Mouse (Mus musculus) adrenal gland, adult 2 months (tissue): ENCODE data around the gene Baz1b. TPM values are rescaled to one million over a fixed set of nuclear protein-coding genes. Genes with fewer than 3 reads are reported as not detected.
A peak's percentile ranks its signal among the peaks of the same experiment; 100 is the strongest.

ENCODE experiments used
- DNase-seq: peaks from one replicate; pipeline ENCODE4 v3.0.0; 2021
- microRNA-seq, 2 experiments: library from miRNA; unstranded; fragments of <30 nt; microRNA quantifications; one replicate each; pipeline ENCODE4 v1.2.0; 2021
- polyA plus RNA-seq: library from polyadenylated mRNA; depleted of rRNA; stranded (reverse); fragments of >200 nt; gene quantifications from 2 replicates; pipeline ENCODE4 v1.2.3, GENCODE M21; 2012; rRNA removed
- total RNA-seq, 2 experiments: library from RNA; stranded (reverse); gene quantifications; 2 replicates each; pipeline ENCODE4 v1.2.3; 2021

The Baz1b gene
- total and polyA plus RNA-seq, 3 experiments = 30.8 to 78.3 (median 70.8) TPM

DNA sequence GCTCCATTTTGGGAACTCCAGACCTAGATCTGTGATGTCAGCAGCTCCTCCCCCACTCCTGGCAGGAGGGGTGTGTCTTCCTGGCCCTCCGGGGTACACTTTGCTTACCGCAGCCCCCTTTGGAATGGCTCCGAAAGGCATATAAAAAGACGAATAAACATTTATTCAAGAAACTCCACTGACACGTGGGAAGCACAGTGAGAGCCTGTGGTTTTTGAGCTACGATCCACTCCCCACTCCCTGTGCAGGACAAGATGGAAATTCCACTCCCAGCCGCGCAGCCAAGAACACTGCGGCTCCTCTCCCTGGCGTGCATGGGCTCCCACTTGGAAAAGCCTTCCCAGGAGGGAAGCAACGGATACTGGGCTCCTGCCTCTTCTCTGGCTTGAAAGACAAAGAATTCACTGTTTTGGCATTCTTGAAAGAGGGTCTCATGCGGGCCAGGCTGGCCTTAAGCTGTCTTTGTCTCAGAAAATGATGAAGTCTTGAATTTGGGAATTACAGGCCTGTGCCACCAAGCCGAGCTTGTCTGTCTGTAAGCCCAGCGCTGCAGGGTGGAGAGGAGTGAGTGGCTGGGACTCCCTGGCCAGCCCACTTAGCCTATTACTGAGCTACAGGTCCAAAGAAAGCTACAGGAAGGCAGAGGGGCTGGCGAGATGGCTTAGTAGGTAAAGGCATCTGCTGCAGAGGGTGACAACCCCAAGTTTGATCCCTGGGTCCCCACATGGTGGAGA, 87.8 kb downstream of the Baz1b start:
- no peak for DNase-seq

DNA sequence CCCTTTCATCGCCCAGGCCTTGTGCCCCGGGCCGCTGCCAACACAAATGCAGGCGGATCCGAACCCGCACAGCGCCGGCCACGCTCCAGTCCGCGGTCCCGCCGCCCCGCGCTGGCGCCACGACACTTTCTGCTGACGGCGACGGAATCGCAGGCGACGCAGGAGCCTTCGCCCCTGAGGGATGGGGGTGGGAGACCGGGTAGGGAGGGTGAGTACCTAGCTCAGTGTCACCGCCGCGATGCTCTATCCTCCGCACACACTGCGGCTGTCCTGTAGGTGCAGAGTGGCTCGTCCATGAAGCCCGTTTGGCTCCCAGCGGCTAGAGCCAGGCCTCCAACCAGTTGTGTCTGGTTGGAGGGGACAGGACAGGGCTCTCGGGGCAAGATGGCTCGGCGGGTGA, 89.5 kb downstream of the Baz1b start:
- no peak for DNase-seq

DNA sequence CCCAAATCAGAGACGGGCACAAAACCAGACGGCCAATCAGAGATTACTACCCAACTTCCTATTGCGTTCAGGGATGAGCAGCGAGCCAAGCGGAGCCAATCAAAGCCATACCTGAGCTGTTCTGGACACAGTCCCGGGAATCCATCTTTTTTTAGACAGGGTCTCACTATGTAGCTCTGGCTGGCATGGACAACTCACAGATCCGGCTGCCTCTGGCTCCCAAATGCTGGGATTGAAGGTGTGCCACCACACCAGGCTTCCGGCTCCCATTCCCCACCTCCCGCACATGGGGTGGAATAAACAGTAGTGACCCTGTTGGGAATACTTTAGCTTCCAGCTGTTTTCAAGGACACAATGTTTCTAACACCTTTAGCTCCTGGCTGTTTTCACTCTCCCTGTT, 93.2 kb downstream of the Baz1b start:
- DNase-seq = no peak

DNA sequence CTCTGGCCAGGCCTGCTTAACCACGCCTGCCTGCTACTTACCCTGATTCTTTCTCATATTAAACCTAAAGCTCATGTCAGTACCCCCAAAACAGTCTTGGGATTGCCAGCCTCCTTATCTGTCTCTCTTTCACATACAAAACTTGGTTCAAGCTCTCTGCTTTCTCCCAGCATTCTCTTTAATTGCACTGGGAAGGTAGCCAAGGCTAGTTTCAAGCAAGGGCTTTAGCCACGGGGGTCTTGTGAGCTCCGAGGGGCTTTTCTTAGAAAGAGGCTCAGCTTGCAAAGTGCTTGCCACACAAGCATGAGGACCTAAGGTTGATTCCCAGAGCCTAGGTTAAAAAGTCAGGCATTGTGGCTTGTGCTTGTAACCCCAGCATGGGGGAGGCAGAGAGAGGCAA, 98.1 kb downstream of the Baz1b start:
- no peak for DNase-seq

DNA sequence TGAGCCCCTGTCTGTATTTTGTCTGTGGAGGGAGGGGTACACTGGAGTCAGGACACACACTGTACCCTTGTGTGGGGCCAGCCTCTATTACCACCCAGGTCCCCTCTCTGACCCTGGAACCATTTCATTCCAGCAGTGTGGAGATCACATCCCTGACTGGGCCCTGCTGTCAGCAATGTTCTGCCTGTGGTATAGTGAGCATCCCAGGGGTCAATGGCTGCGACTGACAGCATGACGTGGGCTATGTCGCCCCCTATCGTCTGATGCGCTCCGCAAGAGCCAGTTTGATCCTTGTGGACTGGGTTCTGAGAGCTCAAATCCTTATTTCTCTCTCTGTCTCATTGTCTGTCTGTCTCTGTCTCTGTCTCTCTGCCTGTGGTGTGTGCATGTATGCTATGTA, 99.1 kb downstream of the Baz1b start:
- DNase-seq = peak; percentile 84

DNA sequence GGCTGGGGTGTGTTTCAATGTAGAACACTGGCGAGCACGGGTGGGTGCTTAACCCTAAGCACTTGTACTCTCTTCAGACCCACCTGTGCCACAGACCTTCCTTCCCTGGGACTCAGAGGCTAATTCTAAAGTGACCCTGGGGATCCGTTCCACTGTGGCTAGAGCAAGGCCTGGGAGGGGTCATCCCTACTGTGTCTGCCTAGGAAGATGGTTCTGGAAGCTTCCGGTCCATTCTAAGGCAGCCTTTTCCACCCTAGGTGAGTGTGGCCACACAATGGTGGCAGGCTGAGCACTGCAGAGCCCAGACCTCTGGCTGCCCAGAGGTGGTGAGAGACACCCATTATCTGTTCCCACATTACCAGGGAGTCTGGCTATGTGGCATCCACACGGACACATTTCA, 99.9 kb downstream of the Baz1b start:
- DNase-seq = no peak

DNA sequence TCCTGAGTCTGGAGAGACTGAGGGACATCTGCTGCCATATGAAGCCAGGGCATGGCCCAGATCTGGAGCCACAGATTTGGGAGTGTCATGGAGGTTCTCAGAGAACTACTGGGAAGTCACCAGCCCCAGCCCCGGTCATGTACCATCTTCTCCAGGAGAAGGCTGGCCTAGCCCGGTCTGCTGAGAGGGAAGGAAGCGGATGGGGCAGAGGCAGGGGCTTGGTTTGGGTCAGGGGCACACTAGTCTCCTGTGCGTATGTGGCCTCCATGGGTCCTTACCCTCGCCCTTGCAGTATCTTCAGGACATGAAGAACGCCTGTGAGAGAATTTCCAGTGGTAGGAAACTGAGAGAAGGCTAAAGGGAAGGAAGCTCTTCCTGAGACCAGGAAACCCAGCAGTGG, 103.6 kb downstream of the Baz1b start:
- no peak for DNase-seq

DNA sequence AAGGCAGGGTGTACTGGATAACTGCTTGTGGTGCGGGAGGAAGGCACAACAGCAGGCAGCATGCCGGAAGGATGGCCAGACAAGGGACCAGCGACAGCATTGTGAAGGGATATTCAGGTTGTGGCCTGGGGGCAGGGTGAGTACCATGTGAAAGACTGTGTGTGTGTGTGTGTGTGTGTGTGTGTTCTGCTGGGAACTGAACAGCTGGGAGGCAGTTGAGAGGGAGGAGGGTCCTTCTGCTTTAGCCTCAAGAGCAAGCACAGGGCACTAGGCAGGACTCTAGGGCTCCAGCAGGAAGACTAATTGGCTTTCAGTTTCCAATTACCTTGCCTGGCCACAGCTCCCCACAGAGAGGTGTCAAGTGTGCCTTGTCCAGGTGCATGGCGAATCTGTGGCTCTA, 104.1 kb downstream of the Baz1b start:
- no peak for DNase-seq

DNA sequence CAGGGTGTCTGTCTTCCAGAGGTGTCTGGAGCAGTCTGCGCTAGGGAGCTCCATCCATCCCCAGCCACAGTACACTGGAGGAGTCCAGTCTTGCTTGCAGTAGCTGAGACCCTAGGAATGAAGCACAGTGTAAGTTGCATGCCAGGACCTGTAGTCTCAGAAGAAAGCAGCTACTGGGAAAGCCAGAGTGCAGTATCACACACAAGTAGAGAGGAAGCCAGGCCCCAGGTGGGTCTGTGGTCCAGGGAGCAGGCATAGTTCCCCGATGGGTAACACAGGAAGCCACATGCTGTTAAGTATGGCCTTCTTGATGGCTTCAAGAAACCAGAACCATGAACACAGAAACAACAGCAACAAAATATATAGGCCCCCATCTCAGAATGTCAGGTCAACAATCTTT, 104.9 kb downstream of the Baz1b start:
- DNase-seq = no peak

Small RNA genes within 50 kb of the gene (microRNA-seq; reads per million reads assigned to microRNA genes)
- 0 reads per million in 2 experiments for gene Gm25315

Other genes starting within 250 kb of the Baz1b start
- gene Cldn4, start 240.3 kb upstream of the Baz1b start, total RNA-seq = not detected
- 0.06 TPM in 1 of 2 replicates, not detected in the other for gene Cldn4, start 240.3 kb upstream of the Baz1b start, polyA plus RNA-seq
- gene Cldn3, start 201.1 kb upstream of the Baz1b start, total RNA-seq = under 1 TPM; 0.62 to 0.75 TPM
- 2.9 and 3.7 TPM in 2 replicates for gene Cldn3, start 201.1 kb upstream of the Baz1b start, polyA plus RNA-seq
- gene Abhd11, start 178.1 kb upstream of the Baz1b start, total RNA-seq = 10 to 100 TPM; 51.7 to 52.4 TPM
- gene Abhd11, start 178.1 kb upstream of the Baz1b start, polyA plus RNA-seq = 90.8 and 100.0 TPM in 2 replicates
- 1 to 10 TPM; 5.9 to 7.5 TPM for gene Stx1a, start 163.8 kb upstream of the Baz1b start, total RNA-seq
- gene Stx1a, start 163.8 kb upstream of the Baz1b start, polyA plus RNA-seq = 23.2 and 31.8 TPM in 2 replicates
- gene Dnajc30, start 123.1 kb upstream of the Baz1b start, total RNA-seq = 10 to 100 TPM; 30.7 to 43.3 TPM
- gene Dnajc30, start 123.1 kb upstream of the Baz1b start, polyA plus RNA-seq = 85.4 and 105 TPM in 2 replicates
- 10 to 100 TPM; 46.3 to 62.4 TPM for gene Bud23, start 122.3 kb upstream of the Baz1b start, total RNA-seq
- gene Bud23, start 122.3 kb upstream of the Baz1b start, polyA plus RNA-seq = 62.8 and 65.6 TPM in 2 replicates
- gene Vps37d, start 109.0 kb upstream of the Baz1b start, total RNA-seq = 1 to 10 TPM; 1.4 to 4.5 TPM
- gene Vps37d, start 109.0 kb upstream of the Baz1b start, polyA plus RNA-seq = 7.4 and 9.7 TPM in 2 replicates
- 10 to 100 TPM; 49.2 to 91.7 TPM for gene Mlxipl, start 97.4 kb upstream of the Baz1b start, total RNA-seq
- gene Mlxipl, start 97.4 kb upstream of the Baz1b start, polyA plus RNA-seq = 127 and 165 TPM in 2 replicates
- gene Tbl2, start 37.6 kb upstream of the Baz1b start, total RNA-seq = 10 to 100 TPM; 22.7 to 35.9 TPM
- 8.7 and 9.2 TPM in 2 replicates for gene Tbl2, start 37.6 kb upstream of the Baz1b start, polyA plus RNA-seq
- 10 to 100 TPM; 77.9 to 95.3 TPM for gene Bcl7b, start 19.0 kb upstream of the Baz1b start, total RNA-seq
- 52.4 and 79.9 TPM in 2 replicates for gene Bcl7b, start 19.0 kb upstream of the Baz1b start, polyA plus RNA-seq
- gene Fzd9, start 64.0 kb downstream of the Baz1b start, total RNA-seq = 10 to 100 TPM in 1 of 2 experiments, 1 to 10 TPM in 1; 2.0 to 10.6 TPM
- 9.6 and 14.0 TPM in 2 replicates for gene Fzd9, start 64.0 kb downstream of the Baz1b start, polyA plus RNA-seq
- not detected for gene Fkbp6, start 162.8 kb downstream of the Baz1b start, total RNA-seq
- 0.08 TPM in 1 of 2 replicates, not detected in the other for gene Fkbp6, start 162.8 kb downstream of the Baz1b start, polyA plus RNA-seq
- not detected for gene Trim50, start 166.0 kb downstream of the Baz1b start, total RNA-seq
- gene Trim50, start 166.0 kb downstream of the Baz1b start, polyA plus RNA-seq = 0.09 TPM in 1 of 2 replicates, not detected in the other
- gene Nsun5, start 182.7 kb downstream of the Baz1b start, total RNA-seq = 10 to 100 TPM; 16.8 to 23.0 TPM
- gene Nsun5, start 182.7 kb downstream of the Baz1b start, polyA plus RNA-seq = 34.1 and 35.0 TPM in 2 replicates
- gene Pom121, start 207.3 kb downstream of the Baz1b start, total RNA-seq = 10 to 100 TPM; 18.7 to 23.3 TPM
- gene Pom121, start 207.3 kb downstream of the Baz1b start, polyA plus RNA-seq = 32.7 and 36.3 TPM in 2 replicates